11 mouse cellular contexts compared by ENCODE assay signal in the genomic region with DNA sequence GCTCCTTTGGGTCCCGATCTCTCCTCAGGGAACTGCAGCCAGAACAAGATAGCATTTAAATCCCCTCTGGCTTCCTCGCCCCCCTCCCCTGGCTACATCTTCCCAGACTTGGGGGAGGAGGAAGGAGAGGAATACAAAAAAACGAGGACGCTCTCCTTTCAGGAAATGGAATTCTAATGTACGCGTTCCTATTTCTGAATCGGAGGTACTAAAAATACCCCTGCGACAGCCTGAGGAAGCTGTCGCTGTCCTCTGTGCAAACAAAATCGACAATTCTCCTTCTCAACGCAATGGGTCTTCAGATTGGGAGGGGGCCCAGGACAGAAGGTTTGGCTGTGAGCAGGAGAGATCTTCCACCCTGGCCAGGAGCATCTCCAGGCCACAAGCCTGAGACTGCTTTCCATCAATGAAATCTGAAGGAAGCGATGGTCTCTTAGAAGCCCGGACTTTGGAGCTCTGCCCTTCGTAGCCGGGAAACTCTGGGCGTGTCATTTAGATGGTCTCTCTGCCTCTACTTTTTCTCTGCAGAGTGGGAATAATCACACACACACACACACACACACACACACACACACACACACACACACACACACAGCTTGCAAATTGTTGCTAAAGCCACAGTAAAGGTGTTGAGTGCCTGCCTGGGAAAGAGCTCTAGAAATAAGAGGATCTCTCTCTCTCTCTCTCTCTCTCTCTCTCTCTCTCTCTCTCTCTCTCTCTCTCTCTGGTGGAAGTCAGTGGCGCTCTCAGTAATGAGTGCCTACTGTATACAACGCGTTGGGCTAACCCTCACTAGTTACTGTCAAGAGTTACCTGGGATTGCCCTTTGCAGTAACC. TPM values are rescaled to one million over a fixed set of nuclear protein-coding genes. Genes with fewer than 3 reads are reported as not detected.
DNase-seq lines count a peak whose midpoint lies in the region; ATAC-seq lines count a peak whose summit lies in the region.
"Had no signal": no experiment of that assay in that cellular context is flagged by ENCODE, and none has a peak within 500 bp of the region (broad histone marks: within the 10 kb centered on the region; RNA-seq: fewer than 3 reads in every experiment).

No protein-coding gene starts in this region.

- H3K27me3 ChIP-seq in heart, embryonic 16.5 days (ENCODE audit: control insufficient read depth, insufficient read depth, low read length): peaks cover 94% of the 10 kb centered on the region
- peaks cover 20% of the 10 kb centered on the region for H3K27me3 ChIP-seq in forebrain, embryonic 15.5 days

- H3K27ac ChIP-seq in heart, embryonic 16.5 days (ENCODE audit: low read length): no peak overlapping the region
- H3K27ac ChIP-seq in forebrain, embryonic 15.5 days (replicated peaks): peak overlapping the region; percentile 95
- H3K27ac ChIP-seq: lung, embryonic 15.5 days; neural tube, embryonic 12.5 days had no signal

- no peaks in the 10 kb centered on the region for H3K9me3 ChIP-seq in heart, embryonic 16.5 days (replicated peaks; ENCODE audit: control insufficient read depth, low read length)
- no peaks in the 10 kb centered on the region for H3K9me3 ChIP-seq in forebrain, embryonic 15.5 days
- H3K9me3 ChIP-seq: lung, embryonic 15.5 days; neural tube, embryonic 12.5 days had no signal

- ATAC-seq in heart, embryonic 16.5 days (replicated peaks; ENCODE audit: extremely low read depth, insufficient read depth, low FRiP score): no peak
- ATAC-seq in forebrain, embryonic 15.5 days (replicated peaks): no peak
- no peak for ATAC-seq in erythroid progenitor cell, adult 5-6 weeks (replicated peaks; ENCODE audit: low FRiP score, poor library complexity, severe bottlenecking)

- 1% methylated on average over 19 of the region's 19 CpGs for WGBS in heart, embryonic 16.5 days
- 3% methylated on average over 19 of the region's 19 CpGs for WGBS in forebrain, embryonic 15.5 days

- H3K4me2 ChIP-seq in heart, embryonic 16.5 days (ENCODE audit: low read depth, low read length): peak overlapping the region; percentile 48
- H3K4me2 ChIP-seq in forebrain, embryonic 15.5 days (replicated peaks): peak overlapping the region; percentile 62
- H3K4me2 ChIP-seq: lung, embryonic 15.5 days had no signal

- H3K36me3 ChIP-seq in heart, embryonic 16.5 days (ENCODE audit: control insufficient read depth, insufficient read depth): no peaks in the 10 kb centered on the region
- no peaks in the 10 kb centered on the region for H3K36me3 ChIP-seq in forebrain, embryonic 15.5 days
- H3K36me3 ChIP-seq: lung, embryonic 15.5 days; neural tube, embryonic 12.5 days had no signal

- no peak for DNase-seq in heart, adult 8-10 months (ENCODE audit: low spot score)
- peak; percentile 8 to 49 for DNase-seq in right cerebral cortex, adult 2 months (ENCODE audit: low spot score in 2 of 2)
- no peak for DNase-seq in right cerebral cortex, postnatal 25 days
- DNase-seq in retina, postnatal 1 day: peak; percentile 54
- DNase-seq in adrenal gland, postnatal 4 days (ENCODE audit: low spot score in 2 of 2): no peak
- DNase-seq: cerebellum, adult 2 months had no signal

- H3K9ac ChIP-seq in heart, embryonic 16.5 days (ENCODE audit: low read length): no peak overlapping the region
- peak overlapping the region; percentile 65 for H3K9ac ChIP-seq in forebrain, embryonic 15.5 days (replicated peaks)
- H3K9ac ChIP-seq: lung, embryonic 15.5 days; neural tube, embryonic 12.5 days had no signal

- peak overlapping the region; percentile 34 for H3K4me3 ChIP-seq in heart, embryonic 16.5 days (ENCODE audit: low read length)
- H3K4me3 ChIP-seq in forebrain, embryonic 15.5 days: peak overlapping the region; percentile 51
- H3K4me3 ChIP-seq: lung, embryonic 15.5 days; neural tube, embryonic 12.5 days had no signal

- peaks cover 8% of the 10 kb centered on the region for H3K4me1 ChIP-seq in heart, embryonic 16.5 days (ENCODE audit: control insufficient read depth, insufficient read depth, low read length)
- peaks cover 55% of the 10 kb centered on the region for H3K4me1 ChIP-seq in forebrain, embryonic 15.5 days

RNA-seq across cellular contexts. Expression of a gene that starts 7.5 kb away (rescaled TPM):
- 0.39 and 0.70 TPM in 2 replicates for polyA plus RNA-seq in heart, embryonic 16.5 days (2015; fragmentation: Nextera tagmentation; extraction: Ambion mirVana)
- total RNA-seq in heart, adult 8-10 months (2022): not detected
- polyA plus RNA-seq in forebrain, embryonic 15.5 days (2015; fragmentation: Nextera tagmentation; extraction: Ambion mirVana): 90.9 and 94.3 TPM in 2 replicates
- not detected for total RNA-seq in adrenal gland, postnatal 4 days (2021)
- total RNA-seq in erythroid progenitor cell, adult 5-6 weeks (2015; ENCODE audit: low replicate concordance): not detected in 2 replicates
- total RNA-seq in erythroid progenitor cell, adult 5-6 weeks (2017; ENCODE audit: low replicate concordance): not detected in 2 replicates
- polyA plus RNA-seq: cerebellum, adult 2 months; neural tube, embryonic 12.5 days had no signal

RNA-seq across cellular contexts. Expression of a gene that starts 56.5 kb away (rescaled TPM):
- 31.3 and 35.9 TPM in 2 replicates for polyA plus RNA-seq in heart, embryonic 16.5 days (2015; fragmentation: Nextera tagmentation; extraction: Ambion mirVana)
- 10 to 100 TPM; 18.2 to 24.6 (median 21.4) TPM for total RNA-seq in heart, adult 8-10 months (2022)
- 44.9 and 48.7 TPM in 2 replicates for polyA plus RNA-seq in forebrain, embryonic 15.5 days (2015; fragmentation: Nextera tagmentation; extraction: Ambion mirVana)
- total RNA-seq in adrenal gland, postnatal 4 days (2021): 10 to 100 TPM; 42.3 to 44.1 TPM
- 1.7 and 10.8 TPM in 2 replicates for total RNA-seq in erythroid progenitor cell, adult 5-6 weeks (2015; ENCODE audit: low replicate concordance)
- total RNA-seq in erythroid progenitor cell, adult 5-6 weeks (2017; ENCODE audit: low replicate concordance): 4.5 and 12.2 TPM in 2 replicates

RNA-seq across cellular contexts. Expression of a gene that starts 56.7 kb away (rescaled TPM):
- 0.17 TPM in 2 replicates for polyA plus RNA-seq in heart, embryonic 16.5 days (2015; fragmentation: Nextera tagmentation; extraction: Ambion mirVana)
- total RNA-seq in heart, adult 8-10 months (2022): under 1 TPM in 3 of 4 experiments, not detected in 1; 0.09 to 0.16 (median 0.11) TPM
- 0.17 TPM in 2 replicates for polyA plus RNA-seq in forebrain, embryonic 15.5 days (2015; fragmentation: Nextera tagmentation; extraction: Ambion mirVana)
- not detected for total RNA-seq in adrenal gland, postnatal 4 days (2021)
- not detected in 2 replicates for total RNA-seq in erythroid progenitor cell, adult 5-6 weeks (2015; ENCODE audit: low replicate concordance)
- total RNA-seq in erythroid progenitor cell, adult 5-6 weeks (2017; ENCODE audit: low replicate concordance): not detected in 2 replicates

Comparison
In these comparisons a context has a peak if more than half of its experiments do, and no peak if none do; other contexts are left out.
1. DNase-seq: peak in right cerebral cortex, adult 2 months (2 of 2) and retina, postnatal 1 day (single experiment); none in heart, adult 8-10 months (single experiment), right cerebral cortex, postnatal 25 days (single experiment) and adrenal gland, postnatal 4 days (0 of 2).